Mouse (Mus musculus): ENCODE measurements at regions not wholly inside any gene's neighbourhood (a gene's known extent, or its start where the extent isn't known, plus 50 kb on each side); places are given as distances from the start of the nearest gene placed in this dataset.
A peak's percentile ranks its signal among the peaks of the same experiment; 100 is the strongest.

DNA sequence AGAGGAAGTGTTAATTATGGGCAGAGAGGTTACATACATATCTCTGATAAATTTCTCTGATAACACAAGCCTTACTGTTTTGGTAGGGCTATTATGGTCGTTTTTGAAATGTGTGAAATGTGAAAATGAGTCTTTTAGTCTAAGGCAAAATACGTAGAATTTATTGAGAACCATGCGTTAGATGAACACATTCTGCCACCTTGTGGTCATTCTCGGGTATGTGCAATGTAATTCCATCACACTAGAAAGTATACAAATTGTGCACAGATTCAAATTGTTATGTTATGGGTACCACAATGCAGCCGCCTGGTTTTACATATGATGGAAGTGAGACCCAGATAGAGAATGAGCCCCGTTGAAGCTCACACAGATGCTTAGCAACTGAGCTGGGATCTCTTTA, 138.7 kb downstream of the Cdr1 start:
- DNase-seq = peak; percentile 30

DNA sequence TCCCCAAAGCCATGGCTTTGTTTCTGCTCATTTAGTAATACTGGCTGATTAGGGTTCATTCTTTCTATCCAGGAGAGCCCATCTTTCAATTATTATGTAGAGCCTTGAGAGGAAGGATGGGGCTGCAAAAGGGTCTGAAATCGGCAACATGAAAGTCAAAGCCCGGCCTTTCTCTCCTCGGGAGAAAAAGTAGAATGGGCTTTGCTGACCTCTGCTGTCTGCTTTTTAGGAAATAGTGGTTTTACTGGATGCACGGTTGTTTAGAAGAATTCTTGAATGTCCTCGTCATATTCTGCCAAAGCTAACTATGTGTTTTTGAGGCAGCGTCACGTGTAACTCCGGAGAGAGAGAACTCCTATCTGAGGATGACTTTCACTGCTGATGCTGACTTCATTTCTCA, 142.2 kb downstream of the Cdr1 start:
- DNase-seq = peak; percentile 13
